In the genomic region with DNA sequence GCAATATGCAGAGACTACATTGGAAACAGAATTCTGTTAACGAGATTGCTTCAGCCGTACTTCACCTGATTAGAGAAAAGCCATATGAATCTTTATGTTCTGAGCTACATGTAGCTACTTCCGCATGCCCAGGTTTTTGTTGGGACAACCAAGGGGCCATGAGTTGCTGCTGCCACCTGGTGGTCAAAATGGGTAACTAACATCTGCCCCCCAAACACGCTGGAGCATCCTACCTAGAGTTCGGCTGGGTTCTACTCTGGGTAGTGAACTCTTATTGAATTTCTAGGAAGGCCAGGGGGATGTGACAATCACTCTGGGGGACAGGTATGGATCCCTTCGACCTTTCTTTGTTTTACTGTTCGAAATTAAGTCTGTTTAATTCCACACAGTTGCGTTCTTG, we compare ENCODE assay signal across 8 mouse cellular contexts. TPM values are rescaled to one million over a fixed set of nuclear protein-coding genes. Genes with fewer than 3 reads are reported as not detected.
A peak's percentile ranks its signal among the peaks of the same experiment; 100 is the strongest.
DNase-seq lines count a peak whose midpoint lies in the region; ATAC-seq and TF ChIP-seq lines count a peak whose summit lies in the region.

No protein-coding gene starts in this region.

- no peaks in the 10 kb centered on the region for H3K36me3 ChIP-seq in midbrain, embryonic 10.5 days
- no peaks in the 10 kb centered on the region for H3K36me3 ChIP-seq in midbrain, embryonic 16.5 days (ENCODE audit: control insufficient read depth, insufficient read depth, low read length)
- H3K36me3 ChIP-seq in intestine, embryonic 14.5 days (ENCODE audit: control insufficient read depth, insufficient read depth, low read length) = no peaks in the 10 kb centered on the region
- H3K36me3 ChIP-seq in midbrain, postnatal 0 days (ENCODE audit: insufficient read depth, low read length) = no peaks in the 10 kb centered on the region

- no peak overlapping the region for H3K27ac ChIP-seq in midbrain, embryonic 10.5 days (replicated peaks)
- H3K27ac ChIP-seq in midbrain, embryonic 16.5 days (ENCODE audit: low read length) = no peak overlapping the region
- no peak overlapping the region for H3K27ac ChIP-seq in intestine, embryonic 14.5 days (ENCODE audit: low read depth)
- no peak overlapping the region for H3K27ac ChIP-seq in midbrain, postnatal 0 days (ENCODE audit: low read depth, low read length)

- peak; percentile 78 for DNase-seq in midbrain, embryonic 10.5 days (ENCODE audit: low spot score)
- DNase-seq in cerebellum, postnatal 10 days = peak; percentile 83 to 86
- DNase-seq in frontal cortex, postnatal 25 days (ENCODE audit: low spot score in 2 of 2) = peak; percentile 72 to 75
- peak; percentile 93 for DNase-seq in intestine, embryonic 14.5 days (ENCODE audit: low spot score)
- DNase-seq in left cerebral cortex, adult 8-10 months (ENCODE audit: low spot score in 2 of 2) = peak; percentile 26 to 75
- DNase-seq in midbrain, postnatal 0 days (ENCODE audit: low spot score) = peak; percentile 69
- DNase-seq in spleen, postnatal 14 days (ENCODE audit: low spot score in 2 of 2) = peak; percentile 33 to 63

- H3K4me3 ChIP-seq in midbrain, embryonic 10.5 days = no peak overlapping the region
- H3K4me3 ChIP-seq in midbrain, embryonic 16.5 days (ENCODE audit: low read depth, low read length) = no peak overlapping the region
- no peak overlapping the region for H3K4me3 ChIP-seq in intestine, embryonic 14.5 days (ENCODE audit: low read depth, low read length)
- no peak overlapping the region for H3K4me3 ChIP-seq in midbrain, postnatal 0 days (ENCODE audit: low read depth, low read length)

- peak; percentile 91 for TF ChIP-seq CTCF in midbrain, postnatal 0 days (IDR thresholded peaks at IDR 0.05)

- H3K9ac ChIP-seq in midbrain, embryonic 16.5 days (ENCODE audit: low read depth, low read length) = no peak overlapping the region
- no peak overlapping the region for H3K9ac ChIP-seq in intestine, embryonic 14.5 days (ENCODE audit: low read length)
- no peak overlapping the region for H3K9ac ChIP-seq in midbrain, postnatal 0 days (replicated peaks; ENCODE audit: low read length, poor library complexity, severe bottlenecking)

- H3K9me3 ChIP-seq in midbrain, embryonic 10.5 days (replicated peaks) = no peaks in the 10 kb centered on the region
- H3K9me3 ChIP-seq in midbrain, embryonic 16.5 days (replicated peaks; ENCODE audit: control insufficient read depth, low read length, poor library complexity, severe bottlenecking) = no peaks in the 10 kb centered on the region
- no peaks in the 10 kb centered on the region for H3K9me3 ChIP-seq in intestine, embryonic 14.5 days (ENCODE audit: control insufficient read depth, low read length)
- H3K9me3 ChIP-seq in midbrain, postnatal 0 days (ENCODE audit: low read length) = no peaks in the 10 kb centered on the region

- WGBS in midbrain, embryonic 10.5 days = 34% methylated on average over 8 of the region's 8 CpGs
- WGBS in midbrain, embryonic 16.5 days = 30% methylated on average over 8 of the region's 8 CpGs
- 23% methylated on average over 8 of the region's 8 CpGs for WGBS in intestine, embryonic 14.5 days
- 29% methylated on average over 8 of the region's 8 CpGs for WGBS in midbrain, postnatal 0 days

- H3K27me3 ChIP-seq in midbrain, embryonic 10.5 days (ENCODE audit: low read depth, poor library complexity, severe bottlenecking) = no peaks in the 10 kb centered on the region
- H3K27me3 ChIP-seq in midbrain, embryonic 16.5 days (ENCODE audit: control insufficient read depth, insufficient read depth, low read depth, low read length) = no peaks in the 10 kb centered on the region
- no peaks in the 10 kb centered on the region for H3K27me3 ChIP-seq in intestine, embryonic 14.5 days (replicated peaks; ENCODE audit: control insufficient read depth, insufficient read depth, low read length)
- no peaks in the 10 kb centered on the region for H3K27me3 ChIP-seq in midbrain, postnatal 0 days (ENCODE audit: insufficient read depth, low read length)

- ATAC-seq in midbrain, embryonic 16.5 days = no peak
- no peak; the same call in 1 of the 2 replicates for ATAC-seq in intestine, embryonic 14.5 days (replicated peaks; ENCODE audit: low FRiP score, low TSS enrichment, low read depth)
- no peak for ATAC-seq in midbrain, postnatal 0 days (ENCODE audit: low FRiP score)

- H3K4me2 ChIP-seq in midbrain, embryonic 16.5 days (ENCODE audit: low read length) = no peak overlapping the region
- no peak overlapping the region for H3K4me2 ChIP-seq in intestine, embryonic 14.5 days (ENCODE audit: low read length)
- H3K4me2 ChIP-seq in midbrain, postnatal 0 days (ENCODE audit: low read depth, low read length, poor library complexity, severe bottlenecking) = no peak overlapping the region

- H3K4me1 ChIP-seq in midbrain, embryonic 10.5 days = no peaks in the 10 kb centered on the region
- no peaks in the 10 kb centered on the region for H3K4me1 ChIP-seq in midbrain, embryonic 16.5 days (ENCODE audit: control insufficient read depth, insufficient read depth, low read length)
- no peaks in the 10 kb centered on the region for H3K4me1 ChIP-seq in intestine, embryonic 14.5 days (replicated peaks; ENCODE audit: control insufficient read depth, insufficient read depth, low read length)
- H3K4me1 ChIP-seq in midbrain, postnatal 0 days (ENCODE audit: insufficient read depth, low read length) = no peaks in the 10 kb centered on the region

RNA-seq across cellular contexts. Expression of gene Wwc2, which starts 25.8 kb away (rescaled TPM):
- polyA plus RNA-seq in midbrain, embryonic 10.5 days (2016; fragmentation: Nextera tagmentation; extraction: Ambion mirVana) = 7.1 and 7.6 TPM in 2 replicates
- polyA plus RNA-seq in midbrain, embryonic 16.5 days (2015; fragmentation: Nextera tagmentation; extraction: Ambion mirVana) = 4.3 and 4.7 TPM in 2 replicates
- polyA plus RNA-seq in intestine, embryonic 14.5 days (2014; fragmentation: Nextera tagmentation; extraction: Ambion mirVana) = 10.4 and 10.6 TPM in 2 replicates
- total RNA-seq in left cerebral cortex, adult 8-10 months (2022) = 10 to 100 TPM; 24.4 to 25.9 (median 24.8) TPM
- 9.6 and 10.1 TPM in 2 replicates for total RNA-seq in midbrain, postnatal 0 days (2014; rRNA removed)
- polyA plus RNA-seq in midbrain, postnatal 0 days (2015; fragmentation: Nextera tagmentation; extraction: Ambion mirVana) = 4.0 and 4.5 TPM in 2 replicates
